Mouse (Mus musculus) intestine, postnatal 0 days (tissue): ENCODE results near the gene Slc20a1. TPM values are rescaled to one million over a fixed set of nuclear protein-coding genes. Genes with fewer than 3 reads are reported as not detected.

Experiments
- ATAC-seq: fragments of 200-750 bp; cut with Nextera tagmentation; 2 replicates; pipeline ENCODE4 v1.8.0; 2017; ENCODE audit warnings: mild to moderate bottlenecking, moderate TSS enrichment, moderate library complexity
- H3K27ac ChIP-seq: fragments of 300-500 bp; sonication (generic); 2 replicates; pipeline ENCODE4 v1.5.1; 2014; ENCODE audit warnings: mild to moderate bottlenecking, low read depth, low read length, moderate library complexity
- H3K27me3 ChIP-seq: fragments of 300-500 bp; sonication (generic); replicated peaks from 2 replicates; pipeline ENCODE4 v1.6.1; 2014; ENCODE audit warnings: low read length, mixed read lengths; ENCODE audit not compliant: control insufficient read depth, insufficient read depth
- H3K36me3 ChIP-seq: fragments of 300-500 bp; sonication (generic); 2 replicates; pipeline ENCODE4 v1.6.1; 2014; ENCODE audit warnings: mild to moderate bottlenecking, moderate library complexity; ENCODE audit not compliant: control insufficient read depth, insufficient read depth
- H3K4me1 ChIP-seq: fragments of 300-500 bp; sonication (generic); replicated peaks from 2 replicates; pipeline ENCODE4 v1.6.1; 2014; ENCODE audit warnings: antibody characterized with exemption, low read length, mixed read lengths; ENCODE audit not compliant: control insufficient read depth, insufficient read depth
- H3K4me2 ChIP-seq: fragments of 300-500 bp; sonication (generic); replicated peaks from 2 replicates; pipeline ENCODE4 v1.6.1; 2014; ENCODE audit warnings: low read depth, mild to moderate bottlenecking, moderate library complexity
- H3K4me3 ChIP-seq: fragments of 300-500 bp; sonication (generic); 2 replicates; pipeline ENCODE4 v1.5.1; 2014; ENCODE audit warnings: low read depth, low read length
- H3K9ac ChIP-seq: fragments of 300-500 bp; sonication (generic); 2 replicates; pipeline ENCODE4 v1.6.1; 2014; ENCODE audit warnings: mild to moderate bottlenecking, low read depth, low read length
- H3K9me3 ChIP-seq: fragments of 300-500 bp; sonication (generic); 2 replicates; pipeline ENCODE4 v1.6.1; 2016; ENCODE audit warnings: mixed run types; ENCODE audit not compliant: control insufficient read depth
- CTCF ChIP-seq: sonication (generic); IDR thresholded peaks from 2 replicates; pipeline ENCODE4 v1.5.1; 2016; ENCODE audit warnings: low read depth, mild to moderate bottlenecking, control low read depth, antibody characterized with exemption, moderate library complexity
- WGBS: fragments of 180-500 bp; shearing (Covaris S2); extraction: QIAGEN DNeasy Blood & Tissue Kit; methylation state at CpG from one replicate; pipeline ENCODE4 v1.1.7; 2014; 5-methylcytosine and 5-hydroxymethylcytosine counted together
- polyA plus RNA-seq: library from polyadenylated mRNA; unstranded; fragments of >200 nt; fragmentation: Nextera tagmentation; extraction: Ambion mirVana; gene quantifications from 2 replicates; pipeline ENCODE4 v1.2.1, GENCODE M21; 2015

Gene Slc20a1
- polyA plus RNA-seq, 1 experiment from 2014 or later, result 14.4 TPM

DNA sequence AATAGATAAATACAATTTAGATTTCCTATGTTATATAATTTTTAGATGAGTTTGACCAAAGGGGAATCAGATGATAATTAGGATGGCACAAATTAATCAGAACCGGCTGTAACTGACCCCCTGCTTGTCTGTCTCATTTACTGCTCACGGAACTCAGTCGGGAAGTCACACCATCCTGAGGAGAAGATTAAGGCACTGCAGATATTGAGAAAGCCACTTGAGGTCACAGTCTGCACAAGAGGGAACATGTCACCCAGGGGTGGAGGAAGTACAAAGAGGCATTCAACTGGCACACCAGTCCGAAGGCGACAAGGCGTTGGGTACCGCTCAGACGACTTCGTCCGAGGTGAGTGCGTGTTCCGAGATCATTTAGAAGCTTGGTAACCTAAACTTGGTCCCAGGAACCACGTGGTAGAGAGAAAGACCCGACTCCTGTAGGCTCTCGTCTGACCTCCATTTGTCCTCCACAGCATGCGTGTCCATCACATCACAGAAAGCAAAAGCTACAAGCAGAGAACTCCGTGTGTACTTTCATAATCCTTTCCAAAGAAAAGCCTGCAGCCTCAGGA, 26.8 kb downstream of the Slc20a1 start:
- TF ChIP-seq CTCF, result no peak
- Histone ChIP-seq H3K4me3 (no peak overlapping the region), H3K4me2 (no peak overlapping the region), H3K9ac (no peak overlapping the region), H3K4me1 (no peaks in the 10 kb centered on the region), H3K27ac (no peak overlapping the region), H3K27me3 (no peaks in the 10 kb centered on the region), H3K36me3 (no peaks in the 10 kb centered on the region), H3K9me3 (no peaks in the 10 kb centered on the region)
- no peak for ATAC-seq
- 88% methylated on average over 17 of the region's 17 CpGs for WGBS

DNA sequence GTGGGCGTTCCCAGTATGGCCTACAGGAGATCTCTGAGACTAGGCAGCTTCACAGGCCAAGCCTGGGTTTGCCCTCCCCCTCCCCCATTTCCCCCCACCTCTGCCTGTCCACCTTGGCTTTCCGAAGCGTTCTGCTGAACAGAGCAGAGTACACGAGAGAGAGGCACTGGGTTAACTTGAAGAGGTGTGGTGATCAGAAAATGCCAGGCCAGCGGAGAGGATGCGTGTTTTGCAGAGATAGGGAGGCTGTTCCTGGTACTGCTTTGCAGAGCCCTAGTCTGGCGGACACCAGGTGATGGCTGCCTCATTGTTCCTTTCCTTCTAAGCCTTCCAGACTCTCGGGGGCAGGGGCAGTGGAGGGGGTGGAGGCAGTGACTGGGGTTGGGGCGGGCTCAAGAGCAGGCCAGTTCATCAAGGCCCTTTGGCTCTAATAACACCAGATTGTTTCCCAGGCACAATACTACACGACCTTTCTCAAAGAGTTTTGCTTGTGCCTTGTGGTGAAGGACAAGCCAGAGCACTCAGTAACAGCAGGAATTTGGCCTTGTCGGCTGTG, 27.8 kb downstream of the Slc20a1 start:
- Histone ChIP-seq H3K9ac (no peak overlapping the region), H3K36me3 (no peaks in the 10 kb centered on the region), H3K4me3 (no peak overlapping the region), H3K27me3 (no peaks in the 10 kb centered on the region), H3K4me2 (no peak overlapping the region), H3K27ac (no peak overlapping the region), H3K9me3 (no peaks in the 10 kb centered on the region), H3K4me1 (no peaks in the 10 kb centered on the region)
- no peak for ATAC-seq
- WGBS, result 70% methylated on average over 11 of the region's 11 CpGs
- no peak for TF ChIP-seq CTCF

DNA sequence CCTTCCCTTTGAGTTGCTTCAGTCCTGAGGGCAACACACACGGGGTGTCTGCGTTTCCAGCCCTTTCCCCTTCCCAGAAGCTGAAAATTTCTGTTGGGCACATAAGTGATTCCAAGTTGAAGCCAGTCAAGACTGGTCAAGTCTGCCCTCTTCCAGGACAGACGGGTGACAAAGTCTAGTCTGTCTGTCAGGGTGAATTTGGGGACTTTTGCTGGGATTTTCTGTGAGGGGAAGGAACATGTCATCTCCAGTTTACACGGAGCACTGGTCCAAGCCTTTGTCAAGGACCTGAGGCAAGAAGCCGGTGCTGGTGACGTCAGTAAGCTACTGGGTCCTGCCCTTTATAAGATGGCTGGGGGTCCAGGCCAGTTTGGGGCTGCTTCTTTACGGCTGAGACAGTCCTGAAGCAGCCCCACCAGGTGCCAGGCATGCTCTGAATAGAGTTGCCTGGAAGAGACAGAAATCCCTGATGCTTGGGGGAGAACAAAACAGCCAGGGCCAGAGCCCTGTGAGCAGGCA, 28.5 kb downstream of the Slc20a1 start:
- H3K9ac ChIP-seq, result no peak overlapping the region
- H3K9me3 ChIP-seq, result no peaks in the 10 kb centered on the region
- H3K27me3 ChIP-seq, result no peaks in the 10 kb centered on the region
- H3K4me1 ChIP-seq, result 0 out of 2 replicates have a peak, but pooled peaks cover 3% of the 10 kb centered on the region
- no peak for TF ChIP-seq CTCF
- WGBS, result 91% methylated on average over 7 of the region's 7 CpGs
- no peak overlapping the region for H3K4me3 ChIP-seq
- ATAC-seq, result no peak
- no peaks in the 10 kb centered on the region for H3K36me3 ChIP-seq
- H3K27ac ChIP-seq, result no peak overlapping the region
- H3K4me2 ChIP-seq, result no peak overlapping the region

DNA sequence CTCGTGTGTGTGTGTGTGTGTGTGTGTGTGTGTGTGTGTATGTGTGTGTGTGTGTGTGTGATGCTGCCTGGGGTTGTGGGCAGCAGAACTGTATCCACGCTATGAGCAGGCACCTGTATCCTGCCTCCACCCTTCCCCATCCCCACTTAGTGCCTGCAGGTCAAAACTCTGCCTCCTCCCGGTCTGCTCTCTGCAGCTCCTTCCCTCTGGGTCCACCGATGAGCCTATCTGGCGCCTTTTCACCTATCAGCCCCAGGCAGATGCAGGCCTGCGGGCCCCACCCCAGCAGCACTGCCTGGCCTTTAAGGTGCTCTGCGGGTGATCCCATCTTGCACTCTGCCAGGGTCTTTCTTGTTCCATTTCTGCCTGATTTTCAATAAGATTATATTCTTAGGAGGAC, 29.1 kb downstream of the Slc20a1 start:
- TF ChIP-seq CTCF, result no peak
- no peak overlapping the region for H3K27ac ChIP-seq
- H3K4me1 ChIP-seq, result 0 out of 2 replicates have a peak, but pooled peaks cover 5% of the 10 kb centered on the region
- no peak overlapping the region for H3K4me2 ChIP-seq
- ATAC-seq, result no peak
- H3K27me3 ChIP-seq, result no peaks in the 10 kb centered on the region
- H3K9me3 ChIP-seq, result no peaks in the 10 kb centered on the region
- H3K4me3 ChIP-seq, result no peak overlapping the region
- H3K36me3 ChIP-seq, result no peaks in the 10 kb centered on the region
- H3K9ac ChIP-seq, result no peak overlapping the region
- 77% methylated on average over 6 of the region's 7 CpGs for WGBS

DNA sequence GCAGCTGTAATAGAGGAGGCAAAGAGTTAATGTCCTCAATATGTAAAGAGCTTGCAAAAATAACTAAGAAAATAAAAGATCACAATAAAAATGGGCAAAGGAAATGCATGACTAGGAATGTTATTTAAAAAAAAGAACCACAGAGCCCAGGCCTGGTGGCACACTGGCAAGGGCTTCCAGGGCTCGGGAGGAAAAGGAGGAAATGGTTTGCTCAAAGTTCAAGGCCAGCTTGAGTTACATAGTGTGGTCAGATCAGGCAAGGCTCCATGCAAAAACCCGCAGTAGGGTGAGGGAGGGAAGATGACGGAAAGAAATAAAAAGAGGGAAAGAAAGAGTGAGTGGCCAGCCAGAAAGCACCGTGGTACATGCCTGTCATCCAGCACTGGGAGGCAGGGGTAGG, 30.0 kb downstream of the Slc20a1 start:
- H3K4me3 ChIP-seq, result no peak overlapping the region
- no peak overlapping the region for H3K27ac ChIP-seq
- no peak for ATAC-seq
- 0 out of 2 replicates have a peak, but pooled peaks cover 11% of the 10 kb centered on the region for H3K4me1 ChIP-seq
- no peak overlapping the region for H3K9ac ChIP-seq
- H3K9me3 ChIP-seq, result no peaks in the 10 kb centered on the region
- H3K4me2 ChIP-seq, result no peak overlapping the region
- H3K27me3 ChIP-seq, result no peaks in the 10 kb centered on the region
- no peaks in the 10 kb centered on the region for H3K36me3 ChIP-seq
- WGBS, result 70% methylated on average over 4 of the region's 4 CpGs
- TF ChIP-seq CTCF, result no peak

DNA sequence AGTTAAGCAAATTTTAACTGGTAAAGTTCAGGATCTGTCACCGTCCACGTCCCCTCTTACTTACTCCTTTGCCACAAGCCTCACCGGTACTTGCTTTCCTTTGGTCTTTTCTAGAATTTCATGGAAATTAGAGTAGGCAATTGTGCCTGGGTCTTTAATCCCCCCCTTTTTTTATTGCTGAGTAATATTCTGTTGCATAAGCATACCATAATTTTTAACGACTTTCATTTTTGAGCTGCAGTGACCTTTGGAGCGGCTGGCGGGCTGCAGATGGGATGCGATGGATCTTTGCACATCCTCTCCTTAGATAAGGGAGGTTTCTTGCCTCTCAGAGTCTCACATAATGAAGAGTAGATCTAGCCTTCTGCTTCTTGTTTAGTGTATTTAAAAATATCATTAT, 30.8 kb downstream of the Slc20a1 start:
- no peak overlapping the region for H3K9ac ChIP-seq
- no peak overlapping the region for H3K4me2 ChIP-seq
- TF ChIP-seq CTCF, result no peak
- H3K4me1 ChIP-seq, result 0 out of 2 replicates have a peak, but pooled peaks cover 11% of the 10 kb centered on the region
- H3K4me3 ChIP-seq, result no peak overlapping the region
- no peak overlapping the region for H3K27ac ChIP-seq
- H3K36me3 ChIP-seq, result no peaks in the 10 kb centered on the region
- H3K27me3 ChIP-seq, result no peaks in the 10 kb centered on the region
- no peak for ATAC-seq
- no peaks in the 10 kb centered on the region for H3K9me3 ChIP-seq
- 54% methylated on average over 7 of the region's 7 CpGs for WGBS
